ENCODE assay signal across 10 mouse cellular contexts in the genomic region with DNA sequence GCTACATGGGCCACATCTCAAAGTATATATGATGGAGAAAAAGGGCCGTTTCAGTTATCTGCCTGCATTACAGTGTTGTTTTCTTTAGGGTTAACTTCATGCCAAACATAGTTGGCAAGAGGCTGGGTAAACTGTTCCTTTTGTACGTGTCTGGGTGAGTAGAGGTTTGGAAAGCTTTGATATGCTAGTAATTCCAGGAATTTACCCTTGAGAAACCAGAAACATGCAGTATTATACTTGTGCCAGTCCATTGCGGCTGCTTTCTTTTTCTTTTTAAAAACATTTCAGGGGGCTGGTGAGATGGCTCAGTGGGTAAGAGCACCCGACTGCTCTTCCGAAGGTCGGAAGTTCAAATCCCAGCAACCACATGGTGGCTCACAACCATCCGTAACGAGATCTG. TPM values are rescaled to one million over a fixed set of nuclear protein-coding genes. Genes with fewer than 3 reads are reported as not detected.
DNase-seq lines count a peak whose midpoint lies in the region; ATAC-seq and TF ChIP-seq lines count a peak whose summit lies in the region.
"Had no signal": no experiment of that assay in that cellular context is flagged by ENCODE, and none has a peak within 500 bp of the region (broad histone marks: within the 10 kb centered on the region; RNA-seq: fewer than 3 reads in every experiment).

No protein-coding gene starts in this region.

- no peak for DNase-seq in kidney, adult 8-10 months
- no peak for DNase-seq in urinary bladder, postnatal 10 days (ENCODE audit: low spot score)
- no peak for DNase-seq in yolk sac, embryonic 10.5 days (ENCODE audit: low spot score)

- no peak for TF ChIP-seq POLR2A in myocyte (IDR thresholded peaks at IDR 0.05; ENCODE audit: insufficient read length, low read depth)

- peaks cover 14% of the 10 kb centered on the region for H3K9me3 ChIP-seq in kidney, embryonic 16.5 days (ENCODE audit: low read length)
- H3K9me3 ChIP-seq in embryonic facial prominence, embryonic 12.5 days, result peaks cover 13% of the 10 kb centered on the region
- no peaks in the 10 kb centered on the region for H3K9me3 ChIP-seq in hindbrain, embryonic 15.5 days

- H3K36me3 ChIP-seq in kidney, embryonic 16.5 days (ENCODE audit: insufficient read depth, low read length), result peaks cover 20% of the 10 kb centered on the region
- H3K36me3 ChIP-seq in embryonic facial prominence, embryonic 12.5 days, result peaks cover 26% of the 10 kb centered on the region
- H3K36me3 ChIP-seq in hindbrain, embryonic 15.5 days, result peaks cover 18% of the 10 kb centered on the region
- peaks cover 4% of the 10 kb centered on the region for H3K36me3 ChIP-seq in myocyte (ENCODE audit: control insufficient read depth, insufficient read depth)
- H3K36me3 ChIP-seq: G1E had no signal

- H3K4me2 ChIP-seq in kidney, embryonic 16.5 days (replicated peaks; ENCODE audit: low read depth, low read length), result peak overlapping the region; percentile 86
- peak overlapping the region; percentile 71 for H3K4me2 ChIP-seq in embryonic facial prominence, embryonic 12.5 days (replicated peaks)
- H3K4me2 ChIP-seq in hindbrain, embryonic 15.5 days, result peak overlapping the region; percentile 86
- peak overlapping the region; percentile 95 for H3K4me2 ChIP-seq in myocyte (ENCODE audit: low read depth)

- H3K79me2 ChIP-seq in myocyte (ENCODE audit: control insufficient read depth, insufficient read depth), result no peaks in the 10 kb centered on the region

- ATAC-seq in kidney, embryonic 16.5 days (ENCODE audit: low FRiP score, low TSS enrichment), result no peak
- no peak for ATAC-seq in embryonic facial prominence, embryonic 12.5 days (ENCODE audit: insufficient number of reproducible peaks, insufficient read depth, low FRiP score, low TSS enrichment)
- ATAC-seq in hindbrain, embryonic 15.5 days (ENCODE audit: low FRiP score, low read depth), result no peak
- ATAC-seq in monocyte, adult 5-6 weeks (replicated peaks; ENCODE audit: insufficient number of reproducible peaks, low FRiP score, low TSS enrichment, poor library complexity, severe bottlenecking), result no peak

- H3K4me3 ChIP-seq in kidney, embryonic 16.5 days (ENCODE audit: low read length), result peak overlapping the region; percentile 85
- H3K4me3 ChIP-seq in embryonic facial prominence, embryonic 12.5 days, result peak overlapping the region; percentile 74
- peak overlapping the region; percentile 73 for H3K4me3 ChIP-seq in hindbrain, embryonic 15.5 days
- peak overlapping the region; percentile 67 for H3K4me3 ChIP-seq in myocyte

- H3K9ac ChIP-seq in kidney, embryonic 16.5 days (replicated peaks; ENCODE audit: low read length), result no peak overlapping the region; the same call in 1 of the 2 replicates
- peak overlapping the region; percentile 85 for H3K9ac ChIP-seq in embryonic facial prominence, embryonic 12.5 days
- H3K9ac ChIP-seq in hindbrain, embryonic 15.5 days, result peak overlapping the region; percentile 86

- peaks cover 18% of the 10 kb centered on the region for H3K4me1 ChIP-seq in kidney, embryonic 16.5 days (ENCODE audit: insufficient read depth, low read length)
- H3K4me1 ChIP-seq in embryonic facial prominence, embryonic 12.5 days, result peaks cover 28% of the 10 kb centered on the region
- H3K4me1 ChIP-seq in hindbrain, embryonic 15.5 days (replicated peaks), result peaks cover 35% of the 10 kb centered on the region

- no peaks in the 10 kb centered on the region for H3K27me3 ChIP-seq in kidney, embryonic 16.5 days (ENCODE audit: insufficient read depth, low read length)
- H3K27me3 ChIP-seq in embryonic facial prominence, embryonic 12.5 days, result peaks cover 24% of the 10 kb centered on the region
- no peaks in the 10 kb centered on the region for H3K27me3 ChIP-seq in hindbrain, embryonic 15.5 days
- H3K27me3 ChIP-seq in myocyte (ENCODE audit: control insufficient read depth, insufficient read depth, insufficient read length), result no peaks in the 10 kb centered on the region

- H3ac ChIP-seq in myocyte (ENCODE audit: control insufficient read depth, insufficient read length), result peak overlapping the region; percentile 25

- WGBS in kidney, embryonic 16.5 days, result 72% methylated on average over 6 of the region's 8 CpGs
- WGBS in embryonic facial prominence, embryonic 12.5 days, result 64% methylated on average over 8 of the region's 8 CpGs
- 66% methylated on average over 8 of the region's 8 CpGs for WGBS in hindbrain, embryonic 15.5 days

- peak overlapping the region; percentile 72; the same call in 1 of the 2 replicates for H3K27ac ChIP-seq in kidney, embryonic 16.5 days (ENCODE audit: low read length)
- H3K27ac ChIP-seq in embryonic facial prominence, embryonic 12.5 days, result no peak overlapping the region
- H3K27ac ChIP-seq in hindbrain, embryonic 15.5 days (replicated peaks), result 0 out of 2 replicates have a peak overlapping the region, but pooled peaks have one; percentile 90

TF ChIP-seq in myocyte, 11 proteins besides CTCF, POLR2A, EP300 and RAD21:
- TF ChIP-seq TCF12 (IDR thresholded peaks at IDR 0.05; ENCODE audit: insufficient read depth, poor library complexity, severe bottlenecking) (no peak), E2F4 (IDR thresholded peaks at IDR 0.05; ENCODE audit: insufficient read depth) (no peak), USF1 (IDR thresholded peaks at IDR 0.05; ENCODE audit: low read depth) (no peak), MAX (IDR thresholded peaks at IDR 0.05; ENCODE audit: low read depth) (no peak), CEBPB (IDR thresholded peaks at IDR 0.05; ENCODE audit: insufficient read depth, poor library complexity, severe bottlenecking) (no peak), MYOD1 (IDR thresholded peaks at IDR 0.05; ENCODE audit: control insufficient read depth in 1 of 3, insufficient read length in 2 of 3, low read depth in 2 of 3) (no peak), TCF3 (IDR thresholded peaks at IDR 0.05; ENCODE audit: insufficient read length, low read depth) (no peak)

RNA-seq across cellular contexts. Expression of a gene that starts 1.0 kb away (rescaled TPM):
- 31.3 and 40.5 TPM in 2 replicates for polyA plus RNA-seq in kidney, embryonic 16.5 days (2015; fragmentation: Nextera tagmentation; extraction: Ambion mirVana)
- polyA plus RNA-seq in embryonic facial prominence, embryonic 12.5 days (2016; fragmentation: Nextera tagmentation; extraction: Ambion mirVana), result 43.3 and 46.7 TPM in 2 replicates
- 60.3 and 66.8 TPM in 2 replicates for polyA plus RNA-seq in hindbrain, embryonic 15.5 days (2015; fragmentation: Nextera tagmentation; extraction: Ambion mirVana)
- 16.3 TPM for polyA plus RNA-seq in myocyte (2012; fragmentation: generic; extraction: Trizol)
- total RNA-seq in monocyte, adult 5-6 weeks (2017), result 1.2 to 2.5 TPM (median 1.3 TPM) in 3 replicates

RNA-seq across cellular contexts. Expression of a gene that starts 17.3 kb away (rescaled TPM):
- 14.4 and 15.2 TPM in 2 replicates for polyA plus RNA-seq in kidney, embryonic 16.5 days (2015; fragmentation: Nextera tagmentation; extraction: Ambion mirVana)
- 9.3 and 10.6 TPM in 2 replicates for polyA plus RNA-seq in embryonic facial prominence, embryonic 12.5 days (2016; fragmentation: Nextera tagmentation; extraction: Ambion mirVana)
- 8.1 and 9.2 TPM in 2 replicates for polyA plus RNA-seq in hindbrain, embryonic 15.5 days (2015; fragmentation: Nextera tagmentation; extraction: Ambion mirVana)
- polyA plus RNA-seq in myocyte (2012; fragmentation: generic; extraction: Trizol), result 15.7 TPM
- total RNA-seq in monocyte, adult 5-6 weeks (2017), result 4.4 to 12.1 TPM (median 5.1 TPM) in 3 replicates

RNA-seq across cellular contexts. Expression of a gene that starts 17.6 kb away (rescaled TPM):
- 41.9 and 44.2 TPM in 2 replicates for polyA plus RNA-seq in kidney, embryonic 16.5 days (2015; fragmentation: Nextera tagmentation; extraction: Ambion mirVana)
- 58.9 and 59.3 TPM in 2 replicates for polyA plus RNA-seq in embryonic facial prominence, embryonic 12.5 days (2016; fragmentation: Nextera tagmentation; extraction: Ambion mirVana)
- polyA plus RNA-seq in hindbrain, embryonic 15.5 days (2015; fragmentation: Nextera tagmentation; extraction: Ambion mirVana), result 41.9 and 44.6 TPM in 2 replicates
- 22.8 TPM for polyA plus RNA-seq in myocyte (2012; fragmentation: generic; extraction: Trizol)
- total RNA-seq in monocyte, adult 5-6 weeks (2017), result 12.5 to 26.2 TPM (median 14.6 TPM) in 3 replicates

RNA-seq across cellular contexts. Expression of a gene that starts 18.4 kb away (rescaled TPM):
- polyA plus RNA-seq in kidney, embryonic 16.5 days (2015; fragmentation: Nextera tagmentation; extraction: Ambion mirVana), result 1.7 and 1.9 TPM in 2 replicates
- polyA plus RNA-seq in embryonic facial prominence, embryonic 12.5 days (2016; fragmentation: Nextera tagmentation; extraction: Ambion mirVana), result not detected in 2 replicates
- polyA plus RNA-seq in hindbrain, embryonic 15.5 days (2015; fragmentation: Nextera tagmentation; extraction: Ambion mirVana), result 1.2 TPM in 1 of 2 replicates, not detected in the other
- polyA plus RNA-seq in myocyte (2012; fragmentation: generic; extraction: Trizol), result not detected
- not detected in 3 replicates for total RNA-seq in monocyte, adult 5-6 weeks (2017)
- total RNA-seq: G1E; gastrocnemius, adult 8-10 months had no signal
- polyA plus RNA-seq: G1E had no signal

RNA-seq across cellular contexts. Expression of a gene that starts 23.2 kb away (rescaled TPM):
- polyA plus RNA-seq in kidney, embryonic 16.5 days (2015; fragmentation: Nextera tagmentation; extraction: Ambion mirVana), result 6.6 and 7.6 TPM in 2 replicates
- polyA plus RNA-seq in embryonic facial prominence, embryonic 12.5 days (2016; fragmentation: Nextera tagmentation; extraction: Ambion mirVana), result 8.2 TPM in 2 replicates
- 6.0 and 7.5 TPM in 2 replicates for polyA plus RNA-seq in hindbrain, embryonic 15.5 days (2015; fragmentation: Nextera tagmentation; extraction: Ambion mirVana)
- 18.1 TPM for polyA plus RNA-seq in myocyte (2012; fragmentation: generic; extraction: Trizol)
- total RNA-seq in monocyte, adult 5-6 weeks (2017), result 20.1 to 30.4 TPM (median 22.9 TPM) in 3 replicates
